Mouse (Mus musculus): Measurements from ENCODE around the gene Zdhhc17.

Zdhhc17 gene

GRCm38 (mm10) chr10:110951748-110952147, 58.2 kb downstream of the Zdhhc17 start:
- no peak for DNase-seq

DNA sequence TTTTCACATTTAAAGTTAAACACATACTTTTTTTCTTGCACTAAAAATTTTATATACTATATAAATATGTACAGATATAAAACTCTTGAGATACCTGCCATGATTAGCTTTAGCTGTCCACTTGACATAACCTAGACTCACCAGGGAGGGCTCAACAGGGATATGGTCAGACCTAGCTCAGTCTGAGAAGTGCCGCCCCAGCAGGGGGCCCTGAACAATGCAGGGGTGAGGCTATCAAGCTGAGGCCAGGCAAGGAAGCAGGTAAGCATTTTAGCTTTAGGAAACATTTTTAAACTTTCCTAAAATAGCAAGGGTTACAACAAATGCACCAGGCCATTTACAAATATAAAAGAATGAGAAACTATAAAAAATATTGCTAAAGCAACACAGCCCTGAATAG, 58.8 kb downstream of the Zdhhc17 start:
- DNase-seq: no peak

GRCm38 (mm10) chr10:110947574-110947973, 62.4 kb downstream of the Zdhhc17 start:
- no peak for DNase-seq

DNA sequence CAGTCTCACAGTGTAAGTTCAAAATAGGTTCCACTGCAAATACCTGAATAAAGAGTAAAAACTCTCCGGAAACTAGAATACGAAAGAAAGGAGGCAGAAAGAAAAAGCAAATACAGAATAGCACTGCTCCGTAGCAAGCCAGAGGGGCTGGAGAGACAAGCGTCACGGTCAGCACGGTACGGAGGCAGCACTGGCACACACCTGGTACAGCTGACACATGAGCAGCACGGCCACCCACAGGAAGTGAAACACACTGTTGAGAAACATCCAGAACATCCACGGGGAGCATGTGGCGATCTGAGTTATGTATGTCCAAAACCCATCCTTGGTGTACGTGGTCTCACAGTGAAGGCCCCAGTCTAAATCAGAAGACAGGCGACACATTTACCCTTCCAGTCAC, 64.0 kb downstream of the Zdhhc17 start:
- no peak for DNase-seq

DNA sequence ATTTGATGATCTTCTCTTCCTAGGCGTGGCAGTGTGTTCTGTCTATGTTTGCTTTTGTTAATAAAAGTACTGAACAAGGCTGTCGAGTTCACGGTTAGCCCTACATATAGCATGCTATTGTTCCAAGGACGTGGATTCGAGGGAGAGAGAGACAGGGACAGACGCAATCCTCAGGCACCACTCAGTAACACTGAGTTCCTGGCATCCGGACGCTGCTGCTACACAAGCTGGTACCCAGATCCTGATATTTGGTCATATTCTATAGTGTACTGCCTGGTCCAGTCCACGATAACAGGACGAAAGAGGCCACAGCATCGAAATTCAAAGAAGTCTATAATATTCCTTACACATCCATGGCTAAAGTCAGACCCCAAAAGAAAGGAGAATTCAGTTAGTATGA, 65.8 kb downstream of the Zdhhc17 start:
- DNase-seq: no peak

GRCm38 (mm10) chr10:110942806-110943205, 67.1 kb downstream of the Zdhhc17 start:
- DNase-seq: no peak

DNA sequence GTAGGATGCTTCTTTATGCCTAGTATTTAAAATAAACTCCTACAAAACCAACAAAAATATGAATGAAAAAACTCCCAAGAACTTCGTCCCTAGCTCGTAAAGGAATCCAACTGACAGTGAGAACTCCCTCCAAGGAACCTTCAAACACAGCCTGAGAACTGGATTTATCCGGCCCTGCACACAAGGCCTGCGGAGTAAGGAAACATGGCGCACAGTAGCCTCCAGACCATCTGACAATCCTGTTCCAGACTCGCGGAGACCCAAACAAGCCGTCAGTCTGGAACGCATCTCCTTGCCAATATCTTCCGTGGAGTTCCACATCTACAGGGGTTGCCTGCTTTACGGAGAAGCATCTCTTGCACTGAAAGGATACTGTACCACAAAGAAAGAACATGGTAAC, 68.0 kb downstream of the Zdhhc17 start:
- DNase-seq: no peak

- DNase-seq: no peak
These were observed 69.1 kb downstream of the Zdhhc17 start for GRCm38 (mm10) chr10:110940740-110941398.

DNA sequence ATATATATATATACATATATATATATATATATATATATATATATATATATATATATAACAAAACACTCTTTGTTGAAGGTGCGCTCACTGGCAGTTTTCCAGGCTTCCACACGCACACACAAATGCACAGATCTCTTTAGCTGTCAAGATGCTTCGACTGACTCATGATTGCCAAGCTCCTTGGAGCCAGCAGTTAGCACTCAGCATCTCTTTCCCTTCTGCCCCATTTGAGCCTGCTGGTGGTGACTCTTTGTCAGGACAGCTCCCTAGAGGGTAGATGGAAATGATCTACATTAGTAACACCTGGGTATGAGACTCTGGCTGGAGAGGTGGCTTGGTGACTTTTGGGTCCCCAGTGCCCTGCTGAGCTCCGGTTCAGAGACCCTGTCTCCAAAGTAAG, 70.2 kb downstream of the Zdhhc17 start:
- no peak for DNase-seq

DNA sequence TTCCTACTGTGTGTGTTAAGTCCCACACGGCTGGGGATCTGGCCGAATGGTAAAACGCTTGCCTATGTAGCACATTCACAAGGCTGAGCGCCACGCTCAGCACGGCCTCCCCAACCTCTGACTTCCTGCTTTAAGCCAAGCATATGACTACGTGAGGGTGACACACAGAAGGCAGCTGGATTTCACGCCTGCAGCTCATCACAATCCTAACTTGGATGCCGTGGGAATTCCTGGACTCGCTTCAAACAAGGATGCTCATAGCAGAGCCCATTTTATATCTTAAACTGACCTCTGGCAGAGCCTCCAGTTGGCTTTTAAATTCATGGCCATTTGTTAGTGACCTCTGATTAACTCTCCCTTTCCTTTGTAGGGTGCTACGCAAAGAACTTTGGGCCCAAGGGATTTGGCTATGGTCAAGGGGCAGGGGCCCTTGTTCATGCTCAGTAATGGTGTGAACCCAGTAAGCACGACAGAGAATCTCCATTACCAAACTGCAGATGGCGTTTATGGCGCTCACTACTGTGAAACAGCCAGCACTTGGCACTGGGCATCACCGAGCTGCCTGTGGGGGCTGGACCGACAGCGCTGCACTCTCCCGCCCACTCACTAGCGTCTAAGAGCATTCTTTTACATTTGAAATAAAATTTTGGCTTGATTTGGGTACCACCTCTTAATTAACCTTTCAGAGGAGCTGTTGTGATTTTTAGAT, 70.9 kb downstream of the Zdhhc17 start:
- no peak for DNase-seq

GRCm38 (mm10) chr10:110938361-110938760, 71.6 kb downstream of the Zdhhc17 start:
- DNase-seq: no peak

GRCm38 (mm10) chr10:110935669-110936068, 74.3 kb downstream of the Zdhhc17 start:
- DNase-seq: no peak

- no peak for DNase-seq
These were observed 74.9 kb downstream of the Zdhhc17 start for GRCm38 (mm10) chr10:110935081-110935480.

DNA sequence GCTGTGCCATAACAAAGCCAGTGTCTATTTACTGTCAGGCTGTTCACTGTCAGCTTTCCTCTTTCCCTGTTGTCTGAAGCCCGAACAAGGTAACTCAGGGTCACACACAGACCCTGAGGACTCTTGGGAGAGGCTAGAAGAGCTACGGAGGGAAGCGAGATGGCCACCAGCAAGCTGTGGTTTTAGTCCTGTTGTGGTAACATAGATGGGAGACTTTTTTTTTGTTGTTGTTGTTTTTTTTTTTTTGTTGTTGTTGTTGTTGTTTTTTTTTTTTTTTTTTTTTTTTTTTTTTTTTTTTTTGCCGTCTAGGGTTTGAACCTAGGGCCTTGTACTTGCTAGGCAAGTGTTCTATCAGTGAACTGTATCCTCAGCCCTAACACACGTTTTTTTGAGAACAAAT, 76.4 kb downstream of the Zdhhc17 start:
- no peak for DNase-seq

GRCm38 (mm10) chr10:110931913-110932560, 77.9 kb downstream of the Zdhhc17 start:
- DNase-seq: peak; percentile 41

DNA sequence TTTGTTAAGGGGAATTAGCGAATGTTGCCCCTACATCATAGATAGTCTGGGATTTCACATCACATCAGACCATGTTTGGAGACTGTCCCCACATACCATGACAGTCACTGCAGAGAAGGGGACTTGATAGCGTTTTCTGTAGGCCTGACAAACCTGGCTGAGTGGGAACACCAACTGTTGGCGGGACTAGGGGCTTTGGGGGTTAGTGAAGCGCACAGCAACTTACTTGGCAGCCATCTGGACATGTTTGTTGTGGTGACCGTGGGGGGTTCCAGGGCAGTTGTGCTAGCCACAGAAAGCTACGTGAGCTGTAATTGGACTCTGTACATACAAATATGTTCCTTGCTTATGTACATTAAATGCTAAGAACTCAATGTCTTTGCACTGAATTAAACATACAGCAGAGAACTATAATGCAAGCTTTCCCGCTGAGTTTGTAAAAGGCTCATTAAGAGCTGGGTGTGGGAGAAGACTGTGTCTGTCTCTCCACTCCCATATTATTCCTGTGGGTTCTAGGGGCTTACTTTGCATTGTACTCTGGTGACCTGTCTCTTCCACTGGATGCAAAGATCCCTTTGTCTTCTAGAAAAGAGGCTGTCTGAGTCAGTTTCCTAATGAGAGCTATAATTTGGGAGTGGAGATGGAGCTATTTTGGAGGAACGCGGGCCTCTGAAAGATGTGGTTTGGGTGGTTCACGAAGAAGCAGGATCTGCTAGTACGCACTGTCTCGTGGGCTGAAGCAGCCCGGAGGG, 78.6 kb downstream of the Zdhhc17 start:
- DNase-seq: no peak

- DNase-seq: peak; percentile 38
These were observed 80.2 kb downstream of the Zdhhc17 start for GRCm38 (mm10) chr10:110929756-110930155.

DNA sequence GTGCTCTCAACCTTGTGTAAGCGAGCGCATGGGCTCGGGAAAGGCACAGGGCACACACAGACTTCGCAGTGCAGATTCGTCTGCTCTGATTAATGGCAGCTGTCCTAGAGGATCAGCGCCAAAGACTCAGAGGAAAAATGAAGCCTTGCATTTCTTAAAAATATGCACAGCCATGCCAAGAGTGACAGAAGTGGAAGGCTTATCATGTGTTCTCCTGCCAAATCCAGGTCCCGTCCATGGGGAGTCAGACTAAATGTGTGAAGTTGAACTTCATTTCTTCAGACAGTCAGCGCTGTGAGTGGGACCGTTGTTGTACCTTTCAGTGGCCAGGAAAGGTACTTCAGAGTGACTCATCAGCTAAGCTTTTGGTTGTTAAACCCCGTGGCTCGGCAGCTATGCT, 82.4 kb downstream of the Zdhhc17 start:
- peak; percentile 33 for DNase-seq

GRCm38 (mm10) chr10:110922612-110923011, 87.3 kb downstream of the Zdhhc17 start:
- no peak for DNase-seq

GRCm38 (mm10) chr10:110921890-110922289, 88.0 kb downstream of the Zdhhc17 start:
- DNase-seq: no peak

DNA sequence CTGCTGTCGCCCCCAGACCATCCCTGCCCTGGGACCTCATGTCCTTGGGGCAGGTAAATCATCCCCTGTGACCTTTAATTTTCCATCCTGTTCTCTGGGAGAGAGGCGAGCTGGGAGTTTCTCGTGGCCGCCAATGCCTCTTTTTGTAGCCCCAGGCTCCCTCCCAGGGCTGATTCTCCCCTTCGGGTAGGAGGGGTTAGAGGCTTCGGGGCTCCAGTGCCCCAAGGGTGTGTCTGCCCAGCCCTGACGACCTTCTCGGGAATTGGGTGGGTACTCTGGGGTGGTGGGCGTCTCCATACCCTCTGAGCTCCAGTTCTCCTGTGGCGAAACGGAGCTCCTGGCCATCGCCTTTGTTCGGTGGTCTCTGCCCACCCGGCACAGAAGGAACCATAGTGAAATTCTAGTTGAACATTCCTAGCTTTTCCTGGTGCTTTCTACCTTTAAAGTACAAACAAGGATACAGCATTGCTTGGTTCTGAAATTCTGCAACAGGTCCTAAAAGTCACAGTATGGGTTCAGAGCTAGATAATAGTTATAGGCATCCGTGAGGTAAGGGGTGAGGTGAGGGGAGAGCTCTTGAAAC, 89.5 kb downstream of the Zdhhc17 start:
- no peak for DNase-seq

GRCm38 (mm10) chr10:110919531-110920343, 90.2 kb downstream of the Zdhhc17 start, which contains the start of gene Csrp2:
Gene Csrp2, plus strand, starts transcription at chr10:110919789.
- peak; percentile 94 for DNase-seq

All from lung, postnatal 36 days (tissue).